Mouse (Mus musculus) cerebellum, adult 2 months (tissue): ENCODE results near the gene Hist1h2bc. TPM values are rescaled to one million over a fixed set of nuclear protein-coding genes. Genes with fewer than 3 reads are reported as not detected.
A peak's percentile ranks its signal among the peaks of the same experiment; 100 is the strongest.
"Not testable (repeated sequence)": the region's sequence is repeated elsewhere in the genome, so short reads cannot be mapped to it uniquely, and the experiment has no call there.

Experiments
- DNase-seq, 2 experiments: peaks; one replicate each; pipeline ENCODE4 v3.0.0; 2021
- H3K27ac ChIP-seq: fragments of 200-500 bp; 2 replicates; pipeline ENCODE4 v1.5.1; 2012; ENCODE audit warnings: low read length, control low read depth, inconsistent platforms; ENCODE audit not compliant: insufficient read depth
- H3K27me3 ChIP-seq: fragments of 200-500 bp; 2 replicates; pipeline ENCODE4 v1.6.1; 2012; ENCODE audit warnings: inconsistent platforms, mild to moderate bottlenecking, low read length, moderate library complexity; ENCODE audit not compliant: control insufficient read depth, insufficient read depth
- H3K4me1 ChIP-seq: fragments of 200-500 bp; 2 replicates; pipeline ENCODE4 v1.6.1; 2011; ENCODE audit warnings: low read length; ENCODE audit not compliant: control insufficient read depth, insufficient read depth
- H3K4me3 ChIP-seq: fragments of 200-500 bp; replicated peaks from 2 replicates; pipeline ENCODE3; 2011; ENCODE audit warnings: mild to moderate bottlenecking, low read depth, low read length, control low read depth; ENCODE audit not compliant: insufficient read depth
- CTCF ChIP-seq: fragments of 200-500 bp; IDR thresholded peaks from 2 replicates; pipeline ENCODE4 v1.5.1; 2011; ENCODE audit warnings: low read depth, mild to moderate bottlenecking, control low read depth, low read length, moderate library complexity, borderline replicate concordance; ENCODE audit not compliant: insufficient read depth
- POLR2A ChIP-seq: fragments of 200-500 bp; IDR thresholded peaks from 2 replicates; pipeline ENCODE4 v1.6.1; 2011; ENCODE audit warnings: low read length, control low read depth, borderline replicate concordance; ENCODE audit not compliant: insufficient read depth
- WGBS: fragments of 180-500 bp; shearing (Covaris S2); methylation state at CpG from one replicate; pipeline ENCODE4 v1.1.7; 2018; 5-methylcytosine and 5-hydroxymethylcytosine counted together
- polyA plus RNA-seq: library from polyadenylated mRNA; depleted of rRNA; stranded (reverse); fragments of >200 nt; gene quantifications from 2 replicates; pipeline ENCODE4 v1.2.3, GENCODE M21; 2012

The Hist1h2bc gene
- polyA plus RNA-seq, 1 experiment: 109 TPM

- Histone ChIP-seq H3K27me3 (no peaks in the 10 kb centered on the region), H3K27ac (no peak overlapping the region), H3K4me3 (no peak overlapping the region), H3K4me1 (no peaks in the 10 kb centered on the region)
- no peak for TF ChIP-seq POLR2A
- no peak for TF ChIP-seq CTCF
- WGBS: 77% methylated on average over 4 of the region's 4 CpGs
- DNase-seq: no peak
Observed at GRCm38 (mm10) chr13:23702220-23702619, 18.2 kb downstream of the Hist1h2bc start.

- WGBS: 88% methylated on average over 2 of the region's 2 CpGs
- H3K4me3 ChIP-seq, H3K4me1 ChIP-seq, DNase-seq, H3K27ac ChIP-seq, H3K27me3 ChIP-seq: not testable (repeated sequence)
Observed at GRCm38 (mm10) chr13:23702801-23703200, 18.8 kb downstream of the Hist1h2bc start.

- Histone ChIP-seq H3K27me3 (no peaks in the 10 kb centered on the region), H3K4me1 (no peaks in the 10 kb centered on the region), H3K27ac (no peak overlapping the region), H3K4me3 (no peak overlapping the region)
- 93% methylated on average over 7 of the region's 7 CpGs for WGBS
- DNase-seq: no peak
- TF ChIP-seq POLR2A (no peak), CTCF (no peak)
Observed at GRCm38 (mm10) chr13:23705751-23706356, 21.9 kb downstream of the Hist1h2bc start.

- WGBS: 94% methylated on average over 12 of the region's 12 CpGs
- Histone ChIP-seq H3K4me1 (no peaks in the 10 kb centered on the region), H3K27me3 (no peaks in the 10 kb centered on the region), H3K27ac (no peak overlapping the region), H3K4me3 (no peak overlapping the region)
- DNase-seq: no peak
- TF ChIP-seq CTCF: no peak
- no peak for TF ChIP-seq POLR2A
Observed at GRCm38 (mm10) chr13:23706771-23707170, 22.8 kb downstream of the Hist1h2bc start.

GRCm38 (mm10) chr13:23708041-23708440 lies 24.0 kb downstream of the Hist1h2bc start:
- Histone ChIP-seq H3K4me1 (no peaks in the 10 kb centered on the region), H3K4me3 (no peak overlapping the region), H3K27ac (no peak overlapping the region), H3K27me3 (no peaks in the 10 kb centered on the region)
- WGBS: 81% methylated on average over 4 of the region's 4 CpGs
- DNase-seq: no peak
- TF ChIP-seq POLR2A (no peak), CTCF (no peak)

- Histone ChIP-seq H3K4me3 (no peak overlapping the region), H3K4me1 (no peaks in the 10 kb centered on the region), H3K27ac (no peak overlapping the region), H3K27me3 (no peaks in the 10 kb centered on the region)
- TF ChIP-seq POLR2A (no peak), CTCF (no peak)
- no peak for DNase-seq
- WGBS: 49% methylated on average over 4 of the region's 4 CpGs
Observed at GRCm38 (mm10) chr13:23708654-23709053, 24.7 kb downstream of the Hist1h2bc start.

- Histone ChIP-seq H3K4me1 (no peaks in the 10 kb centered on the region), H3K27ac (no peak overlapping the region), H3K27me3 (no peaks in the 10 kb centered on the region), H3K4me3 (peak overlapping the region; percentile 89)
- no peak for DNase-seq
- 17% methylated on average over 15 of the region's 15 CpGs for WGBS
- TF ChIP-seq CTCF (no peak), POLR2A (no peak)
Observed at GRCm38 (mm10) chr13:23709714-23710373, 25.8 kb downstream of the Hist1h2bc start.

GRCm38 (mm10) chr13:23710374-23711089 lies 26.5 kb downstream of the Hist1h2bc start, which contains the start of gene Hfe:
Hfe (minus strand) TSS chr13:23710854.
- 4% methylated on average over 17 of the region's 17 CpGs for WGBS
- no peak for DNase-seq

More at GRCm38 (mm10) chr13:23710374-23711089, 26.5 kb downstream of the Hist1h2bc start, which contains the start of gene Hfe:
- Histone ChIP-seq H3K27me3 (no peaks in the 10 kb centered on the region), H3K4me3 (peak within 1 kb of the TSS; percentile 89), H3K4me1 (no peaks in the 10 kb centered on the region), H3K27ac (no peak within 1 kb of the TSS)
- no peak for TF ChIP-seq POLR2A
- no peak for TF ChIP-seq CTCF
